Mouse (Mus musculus): Measurements from ENCODE around the gene Gm4788. TPM values are rescaled to one million over a fixed set of nuclear protein-coding genes. Genes with fewer than 3 reads are reported as not detected.

The Gm4788 gene
- not detected in 2 replicates for total RNA-seq (2023)

DNA sequence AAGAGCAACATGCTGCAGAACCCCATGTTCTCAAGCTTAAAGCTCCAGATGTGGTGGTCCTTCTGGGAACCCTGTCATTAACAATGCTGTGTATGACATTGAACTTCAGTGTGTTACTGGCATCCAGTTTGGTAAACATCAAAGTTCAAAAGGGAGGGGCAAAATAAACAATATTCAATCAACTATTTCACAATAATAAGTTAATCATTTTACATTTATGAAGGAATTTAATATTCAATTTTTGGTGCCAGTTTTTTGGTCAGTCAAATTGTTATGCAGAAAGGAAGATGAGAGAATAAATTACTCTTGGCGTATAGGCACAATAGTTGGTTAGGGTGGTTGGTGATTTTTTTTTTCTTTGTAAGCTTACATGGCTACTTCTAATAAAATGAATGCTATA is at the start of gene Gm4788:
Gm4788 (minus strand) TSS at position 101 of the 400 bp plus-strand sequence.

Other genes starting within 250 kb of the Gm4788 start
- not detected in 2 replicates for gene Cfhr1, start 221.0 kb downstream of the Gm4788 start, total RNA-seq (2023)
- gene Cfhr2, start 77.5 kb upstream of the Gm4788 start, total RNA-seq (2023), result 0.61 TPM in 1 of 2 replicates, not detected in the other

All from neutrophil, adult 65 days (primary cell).